Mouse (Mus musculus): ENCODE results near the gene S100z. TPM values are rescaled to one million over a fixed set of nuclear protein-coding genes. Genes with fewer than 3 reads are reported as not detected.

Gene S100z
- total RNA-seq, 4 experiments from 2014 or later = not detected

- no peak for DNase-seq (ENCODE audit: low spot score in 2 of 2)
Measured at GRCm38 (mm10) chr13:95449730-95450129, 28.8 kb downstream of the S100z start.

GRCm38 (mm10) chr13:95444824-95445223 lies 33.7 kb downstream of the S100z start, which contains the start of gene Crhbp:
Crhbp (minus strand) TSS chr13:95444924.
- no peak for DNase-seq (ENCODE audit: low spot score in 2 of 2)

GRCm38 (mm10) chr13:95444291-95444690 lies 34.2 kb downstream of the S100z start:
- no peak for DNase-seq (ENCODE audit: low spot score in 2 of 2)

- DNase-seq (ENCODE audit: low spot score in 2 of 2) = no peak
Measured at GRCm38 (mm10) chr13:95443376-95444233, 34.9 kb downstream of the S100z start.

GRCm38 (mm10) chr13:95442901-95443300 lies 35.6 kb downstream of the S100z start:
- no peak for DNase-seq (ENCODE audit: low spot score in 2 of 2)

- no peak for DNase-seq (ENCODE audit: low spot score in 2 of 2)
Measured at GRCm38 (mm10) chr13:95439569-95439968, 39.0 kb downstream of the S100z start.

- DNase-seq (ENCODE audit: low spot score in 2 of 2) = no peak
Measured at GRCm38 (mm10) chr13:95431760-95432159, 46.8 kb downstream of the S100z start.

- DNase-seq (ENCODE audit: low spot score in 2 of 2) = no peak
Measured at GRCm38 (mm10) chr13:95427499-95427898, 51.0 kb downstream of the S100z start.

Other genes with a start within 250 kb of the S100z start
- 100 to 1,000 TPM in 2 of 4 experiments, 10 to 100 TPM in 2; 90.4 to 105 (median 99.5) TPM for gene Pde8b, start 228.4 kb downstream of the S100z start, total RNA-seq (2022)
- gene Zbed3, start 155.1 kb downstream of the S100z start, total RNA-seq (2022) = 10 to 100 TPM; 13.6 to 17.9 (median 15.4) TPM
- 10 to 100 TPM; 43.5 to 49.1 (median 46.5) TPM for gene Aggf1, start 103.4 kb downstream of the S100z start, total RNA-seq (2022)
- gene Crhbp, start 33.8 kb downstream of the S100z start, total RNA-seq (2022) = 10 to 100 TPM; 21.5 to 31.6 (median 22.9) TPM
- gene F2rl1, start 46.5 kb upstream of the S100z start, total RNA-seq (2022) = under 1 TPM in 3 of 4 experiments, not detected in 1; 0.26 to 0.32 (median 0.29) TPM
- 1 to 10 TPM; 3.7 to 6.5 (median 5.1) TPM for gene F2r, start 139.8 kb upstream of the S100z start, total RNA-seq (2022)
- gene F2rl2, start 218.1 kb upstream of the S100z start, total RNA-seq (2022) = under 1 TPM; 0.34 to 0.55 (median 0.49) TPM

All from layer of hippocampus, adult 8-10 months (tissue).